Mouse (Mus musculus) C2C12 (cell line): ENCODE results near the gene Slc22a23. TPM values are rescaled to one million over a fixed set of nuclear protein-coding genes. Genes with fewer than 3 reads are reported as not detected.

ENCODE experiments used
- H3K27me3 ChIP-seq: one replicate; pipeline ENCODE4 v1.6.1; 2011; ENCODE audit not compliant: control insufficient read depth, insufficient read depth, insufficient read length
- H3K36me3 ChIP-seq: one replicate; pipeline ENCODE4 v1.6.1; 2011; ENCODE audit not compliant: control insufficient read depth, insufficient read depth
- H3K4me3 ChIP-seq: one replicate; pipeline ENCODE4 v1.5.1; 2011; ENCODE audit warnings: mild to moderate bottlenecking, control low read depth; ENCODE audit not compliant: poor library complexity, insufficient read depth, severe bottlenecking
- H3K79me2 ChIP-seq: one replicate; pipeline ENCODE4 v1.6.1; 2011; ENCODE audit not compliant: control insufficient read depth, insufficient read depth
- H3K79me3 ChIP-seq: one replicate; pipeline ENCODE4 v1.6.1; 2011; ENCODE audit warnings: low read depth, control low read depth
- H3ac ChIP-seq: one replicate; pipeline ENCODE3; 2011; ENCODE audit warnings: low read depth; ENCODE audit not compliant: control insufficient read depth, insufficient read length
- CEBPB ChIP-seq: IDR thresholded peaks from one replicate; pipeline ENCODE4 v1.6.1; 2011; ENCODE audit warnings: low read depth, mild to moderate bottlenecking, control low read depth, moderate library complexity
- CTCF ChIP-seq: IDR thresholded peaks from one replicate; pipeline ENCODE4 v1.5.1; 2011; ENCODE audit not compliant: control insufficient read depth, insufficient read depth, insufficient read length
- FOSL1 ChIP-seq: IDR thresholded peaks from one replicate; pipeline ENCODE4 v1.8.0; 2011; ENCODE audit warnings: mild to moderate bottlenecking, low read length; ENCODE audit not compliant: poor library complexity, insufficient read depth, severe bottlenecking
- MAX ChIP-seq: IDR thresholded peaks from one replicate; pipeline ENCODE4 v1.6.1; 2011; ENCODE audit warnings: mild to moderate bottlenecking, control low read depth
- MYOD1 ChIP-seq: IDR thresholded peaks from one replicate; pipeline ENCODE4 v1.6.1; 2011; ENCODE audit warnings: low read depth; ENCODE audit not compliant: control insufficient read depth, insufficient read length
- MYOG ChIP-seq: IDR thresholded peaks from one replicate; pipeline ENCODE4 v1.6.1; 2011; ENCODE audit not compliant: control insufficient read depth, insufficient read length; ENCODE audit errors: extremely low read depth
- USF1 ChIP-seq: IDR thresholded peaks from one replicate; pipeline ENCODE4 v1.6.1; 2011; ENCODE audit warnings: low read depth, mild to moderate bottlenecking, control low read depth, moderate library complexity
- polyA plus RNA-seq: library from polyadenylated mRNA; unstranded; fragments of >200 nt; fragmentation: generic; extraction: Trizol; gene quantifications from one replicate; pipeline ENCODE4 v1.2.1, GENCODE M21; 2012; ENCODE audit warnings: missing spikeins

Gene Slc22a23
- polyA plus RNA-seq, 1 experiment, result 10.9 TPM

GRCm38 (mm10) chr13:34150271-34151027 lies 194.5 kb downstream of the Slc22a23 start:
- H3K27me3 ChIP-seq, result no peaks in the 10 kb centered on the region

GRCm38 (mm10) chr13:34149463-34150176 lies 195.4 kb downstream of the Slc22a23 start:
- TF ChIP-seq MYOD1 (no peak), MAX (no peak), MYOG (no peak), CTCF (no peak), FOSL1 (no peak), CEBPB (no peak), USF1 (no peak)
- H3ac ChIP-seq, result no peak overlapping the region
- H3K27me3 ChIP-seq, result no peaks in the 10 kb centered on the region
- no peaks in the 10 kb centered on the region for H3K36me3 ChIP-seq
- no peak overlapping the region for H3K4me3 ChIP-seq
- no peaks in the 10 kb centered on the region for H3K79me3 ChIP-seq
- H3K79me2 ChIP-seq, result no peaks in the 10 kb centered on the region

More at GRCm38 (mm10) chr13:34150271-34151027, 194.5 kb downstream of the Slc22a23 start:
- Histone ChIP-seq H3K79me3 (no peaks in the 10 kb centered on the region), H3K79me2 (no peaks in the 10 kb centered on the region), H3ac (no peak overlapping the region), H3K4me3 (no peak overlapping the region), H3K36me3 (no peaks in the 10 kb centered on the region)
- no peak for TF ChIP-seq FOSL1
- TF ChIP-seq CEBPB, result no peak
- TF ChIP-seq MYOD1, result no peak
- TF ChIP-seq MAX, result no peak
- TF ChIP-seq MYOG, result no peak
- TF ChIP-seq CTCF, result no peak
- TF ChIP-seq USF1, result no peak

- H3ac ChIP-seq, result no peak overlapping the region
Measured at GRCm38 (mm10) chr13:34148767-34149392, 196.1 kb downstream of the Slc22a23 start.

DNA sequence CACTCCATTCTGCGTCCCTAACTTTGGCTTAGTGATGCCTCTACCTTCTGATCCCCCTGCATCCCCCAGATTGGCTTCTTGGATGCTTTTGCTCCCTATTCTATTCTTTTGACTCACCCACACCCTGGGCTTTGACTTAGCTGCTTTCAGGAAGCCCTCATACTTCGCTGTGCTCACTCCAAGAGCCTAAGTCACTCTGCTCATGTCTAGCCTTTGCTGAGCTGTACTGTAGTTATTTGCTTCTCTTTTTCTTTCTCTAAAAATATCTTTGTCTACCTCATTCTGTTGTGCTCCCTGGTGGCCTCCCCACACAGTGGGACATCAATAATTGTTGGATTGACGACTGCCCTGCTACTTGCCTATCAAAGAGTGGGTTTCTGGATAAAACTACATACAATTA lies 196.8 kb downstream of the Slc22a23 start:
- Histone ChIP-seq H3K4me3 (no peak overlapping the region), H3K79me2 (no peaks in the 10 kb centered on the region), H3ac (no peak overlapping the region), H3K27me3 (no peaks in the 10 kb centered on the region), H3K36me3 (no peaks in the 10 kb centered on the region), H3K79me3 (no peaks in the 10 kb centered on the region)
- no peak for TF ChIP-seq MYOD1
- no peak for TF ChIP-seq CEBPB
- no peak for TF ChIP-seq CTCF
- TF ChIP-seq MYOG, result no peak
- TF ChIP-seq FOSL1, result no peak
- no peak for TF ChIP-seq MAX
- no peak for TF ChIP-seq USF1

More at GRCm38 (mm10) chr13:34148767-34149392, 196.1 kb downstream of the Slc22a23 start:
- Histone ChIP-seq H3K27me3 (no peaks in the 10 kb centered on the region), H3K79me2 (no peaks in the 10 kb centered on the region), H3K36me3 (no peaks in the 10 kb centered on the region), H3K4me3 (no peak overlapping the region), H3K79me3 (no peaks in the 10 kb centered on the region)
- no peak for TF ChIP-seq CTCF
- TF ChIP-seq MYOG, result no peak
- TF ChIP-seq CEBPB, result no peak
- no peak for TF ChIP-seq MYOD1
- TF ChIP-seq FOSL1, result no peak
- no peak for TF ChIP-seq MAX
- no peak for TF ChIP-seq USF1

DNA sequence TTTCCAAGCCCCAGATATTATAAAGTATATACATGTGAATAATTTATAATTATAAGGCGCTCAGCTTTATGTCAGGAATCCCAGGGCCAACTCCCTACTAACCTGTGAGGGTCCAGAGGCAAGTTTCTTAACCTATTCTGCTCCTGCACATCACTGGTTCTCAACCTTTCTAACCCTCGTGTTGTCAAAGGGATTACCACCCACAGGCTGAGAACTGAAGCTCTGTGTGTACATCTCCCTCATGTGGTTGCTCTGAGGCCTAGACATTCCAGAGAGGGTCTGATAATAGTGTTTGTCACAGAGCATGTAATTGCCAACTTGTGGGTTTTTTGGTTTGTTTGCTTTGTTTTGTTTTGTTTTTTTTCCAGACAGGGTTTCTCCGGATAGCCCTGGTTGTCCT lies 198.1 kb downstream of the Slc22a23 start:
- no peaks in the 10 kb centered on the region for H3K79me2 ChIP-seq
- no peaks in the 10 kb centered on the region for H3K27me3 ChIP-seq
- no peak overlapping the region for H3K4me3 ChIP-seq
- H3K36me3 ChIP-seq, result no peaks in the 10 kb centered on the region
- TF ChIP-seq FOSL1, result no peak
- peak; percentile 21 for TF ChIP-seq CTCF
- H3ac ChIP-seq, result no peak overlapping the region
- H3K79me3 ChIP-seq, result no peaks in the 10 kb centered on the region
